Mouse (Mus musculus): ENCODE results near the gene Hecw2. TPM values are rescaled to one million over a fixed set of nuclear protein-coding genes. Genes with fewer than 3 reads are reported as not detected.

The Hecw2 gene
- polyA plus RNA-seq, 1 experiment from 2014 or later = 8.4 TPM

- Histone ChIP-seq H3K9me3 (replicated peaks) (no peaks in the 10 kb centered on the region), H3K27me3 (replicated peaks) (no peaks in the 10 kb centered on the region), H3K4me3 (replicated peaks) (no peak overlapping the region), H3K36me3 (no peaks in the 10 kb centered on the region; the same call in 1 of the 2 replicates), H3K27ac (replicated peaks) (no peak overlapping the region), H3K4me2 (no peak overlapping the region), H3K9ac (replicated peaks) (no peak overlapping the region), H3K4me1 (no peaks in the 10 kb centered on the region; the same call in 1 of the 2 replicates)
- ATAC-seq (ENCODE audit: low FRiP score) = peak; percentile 21; the same call in 1 of the 2 replicates
- 63% methylated on average over 18 of the region's 18 CpGs for whole genome bisulfite sequencing
Measured at GRCm38 (mm10) chr1:53925149-53925901, 269.6 kb downstream of the Hecw2 start.

- no peak overlapping the region for H3K4me2 ChIP-seq
Measured at GRCm38 (mm10) chr1:53911848-53912247, 283.1 kb downstream of the Hecw2 start.

GRCm38 (mm10) chr1:53910251-53910650, 284.7 kb downstream of the Hecw2 start:
- no peak for ATAC-seq (ENCODE audit: low FRiP score)
- 76% methylated on average over 1 of the region's 1 CpGs for WGBS

More at GRCm38 (mm10) chr1:53911848-53912247, 283.1 kb downstream of the Hecw2 start:
- Histone ChIP-seq H3K27me3 (replicated peaks) (no peaks in the 10 kb centered on the region), H3K27ac (replicated peaks) (no peak overlapping the region), H3K9ac (replicated peaks) (no peak overlapping the region), H3K9me3 (replicated peaks) (no peaks in the 10 kb centered on the region), H3K4me1 (no peaks in the 10 kb centered on the region), H3K36me3 (peaks cover 8% of the 10 kb centered on the region; the same call in 1 of the 2 replicates), H3K4me3 (replicated peaks) (no peak overlapping the region)
- 55% methylated on average over 3 of the region's 3 CpGs for WGBS
- ATAC-seq (ENCODE audit: low FRiP score) = no peak

GRCm38 (mm10) chr1:53909118-53909517, 285.9 kb downstream of the Hecw2 start:
- ATAC-seq (ENCODE audit: low FRiP score) = peak; percentile 86
- no peak overlapping the region for H3K4me2 ChIP-seq
- no peak overlapping the region for H3K4me3 ChIP-seq (replicated peaks)
- H3K9me3 ChIP-seq (replicated peaks) = no peaks in the 10 kb centered on the region
- peaks cover 8% of the 10 kb centered on the region; the same call in 1 of the 2 replicates for H3K36me3 ChIP-seq
- no peak overlapping the region for H3K27ac ChIP-seq (replicated peaks)
- H3K4me1 ChIP-seq = no peaks in the 10 kb centered on the region
- no peak overlapping the region for H3K9ac ChIP-seq (replicated peaks)
- 8% methylated on average over 3 of the region's 3 CpGs for WGBS
- H3K27me3 ChIP-seq (replicated peaks) = no peaks in the 10 kb centered on the region

More at GRCm38 (mm10) chr1:53910251-53910650, 284.7 kb downstream of the Hecw2 start:
- H3K9ac ChIP-seq (replicated peaks) = no peak overlapping the region
- no peak overlapping the region for H3K27ac ChIP-seq (replicated peaks)
- H3K4me1 ChIP-seq = no peaks in the 10 kb centered on the region
- no peak overlapping the region for H3K4me2 ChIP-seq
- no peaks in the 10 kb centered on the region for H3K9me3 ChIP-seq (replicated peaks)
- no peaks in the 10 kb centered on the region for H3K27me3 ChIP-seq (replicated peaks)
- no peak overlapping the region for H3K4me3 ChIP-seq (replicated peaks)
- peaks cover 8% of the 10 kb centered on the region; the same call in 1 of the 2 replicates for H3K36me3 ChIP-seq

- Histone ChIP-seq H3K4me2 (no peak overlapping the region), H3K9ac (replicated peaks) (no peak overlapping the region), H3K9me3 (replicated peaks) (no peaks in the 10 kb centered on the region), H3K4me1 (no peaks in the 10 kb centered on the region), H3K27ac (replicated peaks) (no peak overlapping the region), H3K36me3 (peaks cover 7% of the 10 kb centered on the region), H3K4me3 (replicated peaks) (no peak overlapping the region), H3K27me3 (replicated peaks) (no peaks in the 10 kb centered on the region)
- WGBS = 82% methylated on average over 3 of the region's 3 CpGs
- no peak for ATAC-seq (ENCODE audit: low FRiP score)
Measured at GRCm38 (mm10) chr1:53906175-53906574, 288.8 kb downstream of the Hecw2 start.

GRCm38 (mm10) chr1:53900416-53900815, 294.6 kb downstream of the Hecw2 start:
- no peak overlapping the region for H3K27ac ChIP-seq (replicated peaks)
- 93% methylated on average over 2 of the region's 2 CpGs for WGBS
- ATAC-seq (ENCODE audit: low FRiP score) = no peak
- peaks cover 7% of the 10 kb centered on the region for H3K36me3 ChIP-seq
- H3K4me2 ChIP-seq = no peak overlapping the region
- H3K4me1 ChIP-seq = no peaks in the 10 kb centered on the region
- no peaks in the 10 kb centered on the region for H3K27me3 ChIP-seq (replicated peaks)
- no peak overlapping the region for H3K4me3 ChIP-seq (replicated peaks)
- no peaks in the 10 kb centered on the region for H3K9me3 ChIP-seq (replicated peaks)
- H3K9ac ChIP-seq (replicated peaks) = no peak overlapping the region

GRCm38 (mm10) chr1:53894299-53894698, 300.7 kb downstream of the Hecw2 start:
- 92% methylated on average over 5 of the region's 5 CpGs for WGBS
- no peak overlapping the region for H3K9ac ChIP-seq (replicated peaks)
- H3K9me3 ChIP-seq (replicated peaks) = no peaks in the 10 kb centered on the region
- H3K27ac ChIP-seq (replicated peaks) = no peak overlapping the region
- no peaks in the 10 kb centered on the region for H3K36me3 ChIP-seq
- no peak overlapping the region for H3K4me3 ChIP-seq (replicated peaks)
- ATAC-seq (ENCODE audit: low FRiP score) = no peak
- H3K4me1 ChIP-seq = no peaks in the 10 kb centered on the region; the same call in 1 of the 2 replicates
- H3K4me2 ChIP-seq = no peak overlapping the region
- H3K27me3 ChIP-seq (replicated peaks) = no peaks in the 10 kb centered on the region

GRCm38 (mm10) chr1:53890380-53890779, 304.6 kb downstream of the Hecw2 start:
- H3K9me3 ChIP-seq (replicated peaks) = no peaks in the 10 kb centered on the region
- H3K9ac ChIP-seq (replicated peaks) = no peak overlapping the region
- H3K27me3 ChIP-seq (replicated peaks) = no peaks in the 10 kb centered on the region
- H3K4me3 ChIP-seq (replicated peaks) = no peak overlapping the region
- no peaks in the 10 kb centered on the region for H3K36me3 ChIP-seq
- no peak for ATAC-seq (ENCODE audit: low FRiP score)
- H3K4me2 ChIP-seq = no peak overlapping the region
- no peak overlapping the region for H3K27ac ChIP-seq (replicated peaks)
- H3K4me1 ChIP-seq = no peaks in the 10 kb centered on the region; the same call in 1 of the 2 replicates
- 47% methylated on average over 3 of the region's 3 CpGs for WGBS

GRCm38 (mm10) chr1:53889806-53890205, 305.2 kb downstream of the Hecw2 start:
- Histone ChIP-seq H3K27ac (replicated peaks) (no peak overlapping the region), H3K36me3 (peaks cover 2% of the 10 kb centered on the region), H3K4me1 (no peaks in the 10 kb centered on the region; the same call in 1 of the 2 replicates), H3K27me3 (replicated peaks) (no peaks in the 10 kb centered on the region), H3K4me3 (replicated peaks) (no peak overlapping the region), H3K9ac (replicated peaks) (no peak overlapping the region), H3K4me2 (no peak overlapping the region), H3K9me3 (replicated peaks) (no peaks in the 10 kb centered on the region)
- WGBS = 84% methylated on average over 3 of the region's 3 CpGs
- ATAC-seq (ENCODE audit: low FRiP score) = no peak

GRCm38 (mm10) chr1:53882480-53882879, 312.5 kb downstream of the Hecw2 start:
- Histone ChIP-seq H3K4me2 (no peak overlapping the region), H3K27ac (replicated peaks) (no peak overlapping the region), H3K4me3 (replicated peaks) (no peak overlapping the region), H3K27me3 (replicated peaks) (no peaks in the 10 kb centered on the region), H3K9me3 (replicated peaks) (no peaks in the 10 kb centered on the region), H3K4me1 (no peaks in the 10 kb centered on the region), H3K36me3 (peaks cover 7% of the 10 kb centered on the region), H3K9ac (replicated peaks) (no peak overlapping the region)
- WGBS = 76% methylated on average over 2 of the region's 2 CpGs
- ATAC-seq (ENCODE audit: low FRiP score) = no peak

GRCm38 (mm10) chr1:53875919-53876318, 319.0 kb downstream of the Hecw2 start:
- H3K27me3 ChIP-seq (replicated peaks) = no peaks in the 10 kb centered on the region

GRCm38 (mm10) chr1:53867316-53867715, 327.7 kb downstream of the Hecw2 start:
- no peaks in the 10 kb centered on the region for H3K4me1 ChIP-seq
- no peak overlapping the region for H3K9ac ChIP-seq (replicated peaks)
- no peaks in the 10 kb centered on the region for H3K36me3 ChIP-seq
- WGBS = 89% methylated on average over 2 of the region's 2 CpGs
- no peak for ATAC-seq (ENCODE audit: low FRiP score)
- no peak overlapping the region for H3K4me3 ChIP-seq (replicated peaks)
- H3K9me3 ChIP-seq (replicated peaks) = no peaks in the 10 kb centered on the region
- H3K27ac ChIP-seq (replicated peaks) = no peak overlapping the region
- no peak overlapping the region for H3K4me2 ChIP-seq
- no peaks in the 10 kb centered on the region for H3K27me3 ChIP-seq (replicated peaks)

More at GRCm38 (mm10) chr1:53875919-53876318, 319.0 kb downstream of the Hecw2 start:
- Histone ChIP-seq H3K4me3 (replicated peaks) (no peak overlapping the region), H3K27ac (replicated peaks) (no peak overlapping the region), H3K4me1 (no peaks in the 10 kb centered on the region), H3K9me3 (replicated peaks) (no peaks in the 10 kb centered on the region), H3K36me3 (no peaks in the 10 kb centered on the region), H3K9ac (replicated peaks) (no peak overlapping the region), H3K4me2 (no peak overlapping the region)
- ATAC-seq (ENCODE audit: low FRiP score) = no peak
- WGBS = 90% methylated on average over 5 of the region's 5 CpGs
